Mouse (Mus musculus): ENCODE data around the gene Arfgap3. TPM values are rescaled to one million over a fixed set of nuclear protein-coding genes. Genes with fewer than 3 reads are reported as not detected.
A peak's percentile ranks its signal among the peaks of the same experiment; 100 is the strongest.
"Not testable (repeated sequence)": the region's sequence is repeated elsewhere in the genome, so short reads cannot be mapped to it uniquely, and the experiment has no call there.

The Arfgap3 gene
- polyA plus RNA-seq, 1 experiment = 12.1 TPM

GRCm38 (mm10) chr15:83338908-83339307, 11.1 kb downstream of the Arfgap3 start:
- WGBS = 86% methylated on average over 6 of the region's 6 CpGs
- TF ChIP-seq CTCF (IDR thresholded peaks at IDR 0.05; ENCODE audit: control insufficient read depth, insufficient read depth, low read length) = no peak
- no peak for TF ChIP-seq POLR2A (IDR thresholded peaks at IDR 0.05; ENCODE audit: borderline replicate concordance, control insufficient read depth, low read depth, low read length)
- H3K27ac ChIP-seq (ENCODE audit: control insufficient read depth, insufficient read depth, low read depth, low read length, poor library complexity) = no peak overlapping the region
- H3K4me1 ChIP-seq (ENCODE audit: control insufficient read depth, insufficient read depth, low read length) = no peaks in the 10 kb centered on the region; the same call in 1 of the 2 replicates
- no peak overlapping the region for H3K4me3 ChIP-seq (replicated peaks; ENCODE audit: control insufficient read depth, low read depth, low read length)

DNA sequence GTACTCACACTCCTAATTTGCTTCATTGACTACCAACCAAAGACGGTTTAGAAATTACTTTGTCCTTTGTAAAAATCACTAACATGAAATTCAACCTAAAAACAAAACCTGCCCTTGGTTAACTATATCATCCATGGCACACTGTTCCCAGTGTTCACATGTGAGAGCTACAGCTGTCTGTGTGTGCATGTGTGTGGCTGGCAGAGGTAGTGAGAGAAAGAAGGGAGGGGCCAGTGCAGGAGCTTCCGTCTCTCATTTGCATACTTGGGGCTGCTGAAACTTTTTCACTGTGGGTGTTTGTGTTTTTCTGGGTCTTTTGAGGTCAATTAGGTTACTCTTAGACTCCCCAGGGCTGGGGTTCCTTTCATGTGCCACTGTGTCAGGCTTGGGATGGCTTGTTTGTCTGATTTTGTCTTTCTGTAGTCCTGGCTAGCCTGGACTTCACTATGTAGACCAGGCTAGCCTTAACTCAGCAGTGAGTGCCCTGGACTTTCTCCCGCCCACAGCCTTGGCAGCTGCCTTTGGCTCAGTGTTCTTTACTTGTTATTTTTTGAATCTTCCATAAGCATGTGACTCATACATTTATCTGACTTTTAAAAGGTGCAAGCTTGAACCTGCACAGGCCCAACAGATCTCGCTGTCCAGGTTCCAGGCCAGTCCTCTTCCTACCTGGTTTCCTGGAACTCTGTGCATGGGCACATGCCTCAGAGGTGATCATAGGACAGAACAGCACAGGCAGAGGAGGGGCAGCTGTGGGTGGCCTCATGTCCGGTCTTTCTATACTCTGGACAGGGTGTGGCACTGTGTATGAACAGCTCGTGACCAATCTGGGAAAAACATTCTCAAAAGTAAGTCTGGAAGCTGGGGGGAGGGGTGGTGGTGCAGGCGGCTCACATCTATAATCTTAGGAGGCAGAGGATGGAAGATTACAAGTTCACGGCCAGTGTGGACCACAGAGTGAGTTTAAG, 11.9 kb downstream of the Arfgap3 start:
- H3K4me3 ChIP-seq (replicated peaks; ENCODE audit: control insufficient read depth, low read depth, low read length) = no peak overlapping the region
- no peak overlapping the region for H3K27ac ChIP-seq (ENCODE audit: control insufficient read depth, insufficient read depth, low read depth, low read length, poor library complexity)
- no peaks in the 10 kb centered on the region for H3K4me1 ChIP-seq (ENCODE audit: control insufficient read depth, insufficient read depth, low read length)
- TF ChIP-seq POLR2A (IDR thresholded peaks at IDR 0.05; ENCODE audit: borderline replicate concordance, control insufficient read depth, low read depth, low read length) (no peak), CTCF (IDR thresholded peaks at IDR 0.05; ENCODE audit: control insufficient read depth, insufficient read depth, low read length) (no peak)
- 79% methylated on average over 8 of the region's 8 CpGs for WGBS

GRCm38 (mm10) chr15:83332373-83332772, 17.7 kb downstream of the Arfgap3 start:
- TF ChIP-seq CTCF (IDR thresholded peaks at IDR 0.05; ENCODE audit: control insufficient read depth, insufficient read depth, low read length) (peak; percentile 20; the same call in 1 of the 2 replicates), POLR2A (IDR thresholded peaks at IDR 0.05; ENCODE audit: borderline replicate concordance, control insufficient read depth, low read depth, low read length) (no peak)
- Histone ChIP-seq H3K4me3 (replicated peaks; ENCODE audit: control insufficient read depth, low read depth, low read length) (no peak overlapping the region), H3K4me1 (ENCODE audit: control insufficient read depth, insufficient read depth, low read length) (no peaks in the 10 kb centered on the region), H3K27ac (ENCODE audit: control insufficient read depth, insufficient read depth, low read depth, low read length, poor library complexity) (no peak overlapping the region)
- 90% methylated on average over 3 of the region's 3 CpGs for WGBS

DNA sequence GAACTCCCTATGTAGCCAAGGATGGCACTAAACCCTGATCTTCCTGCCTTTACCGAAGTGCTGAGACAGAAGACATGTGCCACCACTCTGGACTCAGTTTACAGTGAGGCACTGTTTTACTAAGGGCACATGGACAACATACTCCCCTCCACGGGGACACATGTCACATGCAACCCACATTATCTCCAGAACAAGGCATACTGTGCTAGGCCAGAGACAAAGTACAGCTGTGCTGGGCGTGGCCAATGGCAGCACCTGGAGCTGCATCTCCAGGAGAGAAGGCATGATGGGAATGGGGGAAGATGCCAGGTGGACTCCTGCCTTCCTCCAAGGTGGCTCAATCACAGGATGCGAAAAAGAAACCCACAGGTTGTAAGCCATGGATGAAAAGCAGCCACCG, 21.1 kb downstream of the Arfgap3 start:
- Histone ChIP-seq H3K4me1 (ENCODE audit: control insufficient read depth, insufficient read depth, low read length) (no peaks in the 10 kb centered on the region), H3K27ac (ENCODE audit: control insufficient read depth, insufficient read depth, low read depth, low read length, poor library complexity) (no peak overlapping the region), H3K4me3 (replicated peaks; ENCODE audit: control insufficient read depth, low read depth, low read length) (no peak overlapping the region)
- TF ChIP-seq CTCF (IDR thresholded peaks at IDR 0.05; ENCODE audit: control insufficient read depth, insufficient read depth, low read length) = no peak
- no peak for TF ChIP-seq POLR2A (IDR thresholded peaks at IDR 0.05; ENCODE audit: borderline replicate concordance, control insufficient read depth, low read depth, low read length)
- WGBS = 83% methylated on average over 5 of the region's 5 CpGs

DNA sequence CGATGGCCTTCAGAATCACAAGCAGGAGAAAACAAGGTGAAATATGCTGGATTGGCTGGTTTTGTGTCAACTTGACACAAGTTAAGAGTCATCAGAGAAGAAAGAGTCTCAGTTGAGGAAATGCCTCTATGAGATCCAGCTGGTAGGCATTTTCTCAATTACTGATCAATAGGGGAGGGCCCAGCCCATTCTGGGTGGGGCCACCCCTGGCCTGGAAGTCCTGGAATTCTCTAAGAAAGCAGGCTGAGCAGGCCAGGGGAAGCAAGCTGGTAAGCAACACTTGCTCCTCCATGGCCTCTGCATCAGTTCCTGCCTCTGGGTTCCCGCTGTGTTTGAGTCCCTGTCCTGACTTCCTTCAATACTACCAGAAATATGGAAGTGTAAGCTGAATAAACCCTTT, 27.0 kb downstream of the Arfgap3 start:
- TF ChIP-seq POLR2A (IDR thresholded peaks at IDR 0.05; ENCODE audit: borderline replicate concordance, control insufficient read depth, low read depth, low read length) = no peak
- no peak for TF ChIP-seq CTCF (IDR thresholded peaks at IDR 0.05; ENCODE audit: control insufficient read depth, insufficient read depth, low read length)
- WGBS = 90% methylated on average over 2 of the region's 2 CpGs
- H3K4me3 ChIP-seq (replicated peaks; ENCODE audit: control insufficient read depth, low read depth, low read length) = no peak overlapping the region
- H3K4me1 ChIP-seq (ENCODE audit: control insufficient read depth, insufficient read depth, low read length) = no peaks in the 10 kb centered on the region
- no peak overlapping the region for H3K27ac ChIP-seq (ENCODE audit: control insufficient read depth, insufficient read depth, low read depth, low read length, poor library complexity)

GRCm38 (mm10) chr15:83314914-83315313, 35.1 kb downstream of the Arfgap3 start:
- TF ChIP-seq POLR2A (IDR thresholded peaks at IDR 0.05; ENCODE audit: borderline replicate concordance, control insufficient read depth, low read depth, low read length) (no peak), CTCF (IDR thresholded peaks at IDR 0.05; ENCODE audit: control insufficient read depth, insufficient read depth, low read length) (no peak)
- WGBS = 79% methylated on average over 1 of the region's 1 CpGs
- Histone ChIP-seq H3K4me3 (replicated peaks; ENCODE audit: control insufficient read depth, low read depth, low read length) (no peak overlapping the region), H3K4me1 (ENCODE audit: control insufficient read depth, insufficient read depth, low read length) (no peaks in the 10 kb centered on the region), H3K27ac (ENCODE audit: control insufficient read depth, insufficient read depth, low read depth, low read length, poor library complexity) (no peak overlapping the region)

- Histone ChIP-seq H3K4me1 (ENCODE audit: control insufficient read depth, insufficient read depth, low read length) (no peaks in the 10 kb centered on the region), H3K4me3 (replicated peaks; ENCODE audit: control insufficient read depth, low read depth, low read length) (no peak overlapping the region), H3K27ac (ENCODE audit: control insufficient read depth, insufficient read depth, low read depth, low read length, poor library complexity) (no peak overlapping the region)
- WGBS = 84% methylated on average over 5 of the region's 5 CpGs
- TF ChIP-seq CTCF (IDR thresholded peaks at IDR 0.05; ENCODE audit: control insufficient read depth, insufficient read depth, low read length) (no peak), POLR2A (IDR thresholded peaks at IDR 0.05; ENCODE audit: borderline replicate concordance, control insufficient read depth, low read depth, low read length) (no peak)
Measured at GRCm38 (mm10) chr15:83309878-83310277, 40.2 kb downstream of the Arfgap3 start.

DNA sequence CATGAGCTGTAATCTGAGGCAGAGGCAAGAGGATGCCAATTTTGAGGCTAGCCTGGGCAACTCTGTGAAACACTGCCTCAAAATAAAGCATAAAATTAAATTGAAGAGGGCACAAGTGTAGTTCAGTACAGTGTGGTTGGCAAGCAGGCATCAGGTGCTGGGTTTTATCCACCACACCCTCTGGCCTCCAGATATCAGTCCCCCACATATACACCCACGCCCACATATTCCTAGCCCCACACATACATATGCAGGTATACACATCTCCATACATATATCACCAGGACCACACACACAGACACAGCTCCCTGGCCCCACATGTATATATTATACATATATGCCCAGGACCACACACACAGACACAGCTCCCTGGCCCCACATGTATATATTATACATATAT, 41.3 kb downstream of the Arfgap3 start:
- not testable (repeated sequence) for H3K4me1 ChIP-seq (ENCODE audit: control insufficient read depth, insufficient read depth, low read length); H3K27ac ChIP-seq (ENCODE audit: control insufficient read depth, insufficient read depth, low read depth, low read length, poor library complexity); H3K4me3 ChIP-seq (replicated peaks; ENCODE audit: control insufficient read depth, low read depth, low read length)
- WGBS = 76% methylated on average over 1 of the region's 1 CpGs

Measured in bone marrow, adult 2 months (tissue).